Mouse (Mus musculus) urinary bladder, adult 2 months (tissue): ENCODE results near the gene Pofut2. TPM values are rescaled to one million over a fixed set of nuclear protein-coding genes. Genes with fewer than 3 reads are reported as not detected.
A peak's percentile ranks its signal among the peaks of the same experiment; 100 is the strongest.

ENCODE experiments used
- DNase-seq: peaks from one replicate; pipeline ENCODE4 v3.0.0; 2022; ENCODE audit warnings: low spot score
- polyA plus RNA-seq: library from polyadenylated mRNA; depleted of rRNA; stranded (reverse); fragments of >200 nt; gene quantifications from 2 replicates; pipeline ENCODE4 v1.2.3, GENCODE M21; 2012; rRNA removed

The Pofut2 gene
- 70.0 and 73.7 TPM in 2 replicates for polyA plus RNA-seq

DNA sequence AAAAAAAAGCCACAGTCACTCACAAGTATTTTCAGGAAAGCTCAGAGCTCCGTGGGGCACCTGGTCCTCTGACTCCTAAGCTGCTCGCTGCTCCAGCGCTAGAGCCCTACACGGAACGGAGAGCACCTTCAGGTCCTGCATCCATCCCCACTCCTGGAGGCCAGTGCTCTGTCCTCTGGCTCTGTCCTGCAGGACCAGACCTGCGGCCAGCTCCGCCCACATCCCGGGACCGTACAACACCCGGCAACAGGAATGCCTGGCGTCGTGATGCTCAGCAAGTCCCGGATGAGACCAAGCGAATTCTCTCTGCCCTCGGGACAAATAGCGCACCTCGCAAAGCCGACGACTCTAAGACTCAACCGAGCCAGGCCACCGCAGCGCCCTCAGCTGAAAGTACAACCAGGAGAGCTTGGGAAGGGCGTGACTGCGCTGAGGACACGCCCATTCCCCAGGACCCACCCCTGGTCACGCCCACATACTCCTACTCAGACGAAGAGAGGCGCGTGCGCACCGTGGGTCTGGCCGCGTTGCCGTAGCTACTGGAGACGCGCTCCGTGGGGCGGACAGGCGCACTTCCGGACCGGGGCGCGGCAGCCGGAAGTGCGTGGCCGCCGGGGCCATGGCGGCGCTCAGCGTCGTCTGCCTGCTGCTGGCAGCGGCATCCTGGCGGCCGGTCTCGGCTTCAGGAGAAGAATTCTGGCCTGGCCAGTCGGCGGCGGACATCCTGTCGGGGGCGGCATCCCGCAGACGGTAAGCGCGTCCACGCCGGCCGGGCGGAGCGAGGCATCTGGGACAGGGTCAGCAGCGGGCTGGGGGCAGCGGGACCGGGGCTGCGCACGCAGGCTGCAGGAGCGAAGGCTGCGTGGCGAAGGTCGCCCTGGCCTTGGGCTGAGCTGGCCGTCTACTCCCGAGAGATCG lies at the start of gene Pofut2:
Gene Pofut2 (plus strand): TSS at position 515 of the 918 bp plus-strand sequence.
- peak; percentile 85 for DNase-seq

DNA sequence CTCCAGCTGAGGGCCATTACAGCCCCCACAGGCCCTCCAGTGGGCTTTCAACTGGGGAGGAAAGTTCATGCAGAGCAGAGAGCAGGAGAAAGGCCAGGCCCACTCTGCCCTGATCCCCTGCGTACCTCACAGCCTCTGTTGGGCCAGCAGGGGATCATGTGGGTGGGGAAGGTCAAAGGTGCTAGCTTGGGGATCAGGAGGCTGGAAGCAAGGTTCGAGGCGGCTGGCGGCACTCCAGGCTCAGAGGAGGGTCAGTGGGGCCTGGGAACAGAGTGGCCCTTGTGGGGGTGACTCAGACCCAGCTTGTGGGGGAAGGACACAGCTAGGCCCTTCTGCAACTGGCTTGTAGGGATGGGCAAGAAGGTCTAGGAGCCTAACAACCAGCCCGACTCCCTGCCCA lies 49.8 kb upstream of the Pofut2 start:
- no peak for DNase-seq

DNA sequence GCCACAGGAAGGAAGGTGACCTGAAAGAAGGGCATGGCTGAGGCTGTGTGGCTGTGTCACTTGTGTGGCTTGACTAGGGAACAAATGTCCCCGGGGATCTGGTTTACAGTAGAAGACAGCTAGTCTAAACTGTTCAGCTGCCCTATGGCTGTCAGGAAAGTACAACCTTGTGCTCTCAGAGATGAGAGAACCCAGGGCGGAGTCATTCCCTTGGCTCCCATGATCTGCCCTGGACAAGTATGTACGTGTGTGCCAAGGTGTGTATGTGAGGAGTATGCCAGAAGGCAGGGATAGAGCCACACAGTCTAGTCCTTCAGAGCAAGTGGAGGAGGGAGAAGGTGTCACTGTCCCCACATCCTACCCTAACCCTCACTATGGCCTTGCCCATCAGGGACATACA lies 48.4 kb upstream of the Pofut2 start:
- DNase-seq, result no peak

DNA sequence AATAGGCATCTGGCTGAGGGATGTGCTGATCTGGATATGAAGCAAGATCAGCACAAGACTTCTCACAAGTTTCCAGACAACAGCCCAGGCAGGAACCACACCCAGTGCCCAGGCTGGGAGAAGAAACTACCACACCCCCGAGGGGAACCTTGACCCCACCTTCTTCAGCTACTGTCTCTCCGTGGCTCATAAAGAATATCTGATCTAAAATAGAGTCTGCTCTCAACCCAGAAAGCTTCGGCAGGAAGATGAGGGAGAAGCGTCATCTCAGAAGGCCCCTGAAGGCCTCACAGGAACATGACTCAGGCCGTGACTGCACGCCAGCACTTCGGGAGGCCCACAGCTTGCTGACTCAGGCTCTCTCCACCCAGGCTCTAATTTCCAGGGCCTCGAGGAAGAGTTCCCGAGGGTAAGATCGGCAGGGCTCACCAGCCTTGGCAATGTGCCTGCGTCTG lies 47.9 kb upstream of the Pofut2 start:
- DNase-seq, result no peak

DNA sequence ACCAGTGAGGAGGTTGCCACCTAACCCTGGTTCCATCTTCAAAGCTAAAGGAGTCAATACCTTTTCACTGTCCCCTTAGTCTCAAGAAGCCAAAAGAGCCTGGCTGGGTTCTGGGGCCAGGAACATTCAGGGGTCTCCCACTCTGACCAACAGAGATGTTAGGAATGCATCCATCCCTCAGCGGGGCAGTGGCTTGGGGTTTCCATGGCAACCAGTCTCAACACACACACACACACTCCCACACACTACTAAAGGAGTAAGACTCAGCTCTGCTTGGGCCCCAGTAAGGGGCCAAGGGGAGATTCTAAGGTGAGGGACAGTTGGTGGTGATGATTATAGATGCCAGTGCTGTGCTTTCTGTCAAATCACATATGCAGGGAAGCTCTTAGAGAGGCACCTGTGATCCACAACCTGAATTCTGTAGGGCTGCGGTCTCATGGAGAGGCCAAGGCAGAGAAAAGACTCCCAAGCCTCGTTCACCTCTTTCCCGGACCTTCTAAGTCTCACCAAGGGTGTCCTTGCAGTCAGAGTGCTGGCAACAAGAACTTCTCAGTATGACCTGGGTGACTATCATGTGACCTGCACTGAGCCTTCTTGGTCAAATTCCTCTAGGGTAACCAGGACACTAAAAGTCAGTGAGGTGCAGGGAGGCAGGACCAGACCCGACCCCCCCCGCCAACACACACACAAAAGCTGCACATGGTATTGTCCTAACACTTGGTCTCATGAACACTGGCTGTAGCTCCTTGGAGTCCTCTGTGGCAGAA lies 46.5 kb upstream of the Pofut2 start:
- no peak for DNase-seq

DNA sequence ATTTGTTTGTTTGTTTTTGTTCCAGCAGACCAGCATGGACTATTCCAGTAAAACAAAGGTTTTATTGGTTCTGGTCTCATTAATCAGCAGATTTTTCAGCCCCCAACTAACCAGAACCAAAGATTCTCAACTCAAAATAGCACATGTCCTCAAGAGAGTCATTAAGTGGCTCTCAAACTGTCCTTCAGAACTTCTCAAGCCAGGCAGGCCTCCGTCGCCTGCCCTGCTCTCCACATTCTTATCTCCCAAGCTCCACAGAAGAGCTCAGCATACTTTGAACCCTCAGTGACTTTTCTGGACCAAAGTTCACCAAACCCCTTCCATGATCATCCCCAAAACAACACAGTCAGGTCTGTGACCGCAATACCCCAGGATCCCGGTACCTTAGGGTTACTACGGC lies 45.5 kb upstream of the Pofut2 start:
- no peak for DNase-seq

DNA sequence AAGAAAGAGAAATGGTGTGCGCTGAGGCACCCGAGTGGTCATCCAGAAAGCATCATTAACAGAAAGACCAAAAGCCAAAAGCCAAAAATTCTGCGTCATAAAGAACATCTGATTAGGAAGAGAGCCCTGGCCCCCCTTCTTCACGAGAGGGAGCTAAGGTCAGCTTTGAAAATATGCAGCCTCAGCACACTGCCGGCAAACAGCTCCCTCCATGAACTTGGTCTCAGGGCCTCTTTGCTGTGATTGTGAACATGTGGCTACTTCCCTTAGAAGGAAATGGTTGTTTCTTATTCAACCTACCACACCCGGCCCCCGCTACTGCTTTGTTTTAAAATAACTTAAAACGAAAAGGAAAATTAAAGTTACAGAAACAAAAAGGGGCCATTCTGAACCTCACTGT lies 44.4 kb upstream of the Pofut2 start:
- no peak for DNase-seq

DNA sequence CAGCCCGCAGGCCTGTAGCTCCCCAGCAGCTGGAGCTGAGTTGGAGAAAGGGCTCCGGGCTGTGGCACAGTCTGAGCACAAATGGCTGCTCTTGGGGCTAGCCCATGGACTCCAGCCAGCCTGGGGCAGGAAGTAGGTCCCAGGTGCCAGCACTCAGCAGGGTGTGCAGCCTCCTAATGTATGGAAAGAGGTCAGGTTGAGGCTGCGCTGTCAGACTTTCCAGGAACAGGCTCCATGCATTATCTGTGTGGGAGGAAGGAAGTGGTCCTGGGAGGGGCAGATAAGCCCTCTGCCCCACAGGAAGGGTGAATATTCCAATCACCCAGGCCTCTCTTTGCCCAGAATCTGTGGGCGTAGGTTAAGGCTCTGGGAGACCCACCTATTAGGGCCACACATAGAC lies 43.4 kb upstream of the Pofut2 start:
- DNase-seq, result no peak

DNA sequence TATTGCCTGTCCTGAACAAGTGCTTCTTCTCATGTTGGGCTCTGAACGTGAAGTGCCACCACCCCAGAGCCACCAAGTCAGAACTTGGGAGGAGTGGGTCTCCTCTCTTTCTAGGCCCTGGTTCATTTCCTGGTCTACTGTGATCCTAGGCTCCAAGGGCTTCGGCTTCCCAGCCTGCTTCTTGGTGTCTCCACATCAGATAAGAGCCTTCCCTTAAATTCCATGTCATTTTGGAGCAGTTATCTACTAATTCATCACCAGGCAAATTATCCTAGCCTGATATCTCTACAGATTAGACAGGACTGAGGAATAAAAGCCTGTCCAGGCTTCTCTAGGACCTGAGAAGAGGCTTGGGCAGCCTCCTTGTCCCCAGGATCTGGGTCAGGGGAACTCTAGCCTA lies 42.7 kb upstream of the Pofut2 start:
- no peak for DNase-seq

DNA sequence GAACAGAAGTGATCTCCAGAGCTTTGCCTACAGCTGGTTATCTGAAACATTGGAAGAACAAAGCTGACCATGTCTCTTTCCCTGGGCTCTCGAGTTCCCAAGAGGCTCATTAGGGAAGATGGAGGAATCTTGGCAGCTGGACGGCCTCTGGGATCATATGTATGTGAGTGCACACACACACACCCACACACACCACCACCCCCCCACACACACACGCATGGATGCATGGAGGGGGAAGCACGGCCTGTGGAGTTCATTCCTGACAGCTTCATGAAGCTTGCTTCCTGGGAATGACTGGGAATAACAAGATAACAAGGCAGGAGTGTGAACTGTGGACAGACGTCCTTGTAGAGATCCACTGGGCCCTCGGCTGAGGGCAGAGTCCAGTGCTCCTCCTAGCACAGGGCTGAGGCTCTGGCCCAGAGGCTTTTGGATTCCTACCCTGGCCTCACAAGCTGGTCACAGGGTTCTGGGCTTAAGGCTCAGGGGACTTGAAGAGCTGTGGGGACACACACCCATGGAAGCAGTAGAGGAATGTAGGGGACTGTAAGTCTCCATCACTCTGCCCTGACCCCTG lies 41.8 kb upstream of the Pofut2 start:
- no peak for DNase-seq

DNA sequence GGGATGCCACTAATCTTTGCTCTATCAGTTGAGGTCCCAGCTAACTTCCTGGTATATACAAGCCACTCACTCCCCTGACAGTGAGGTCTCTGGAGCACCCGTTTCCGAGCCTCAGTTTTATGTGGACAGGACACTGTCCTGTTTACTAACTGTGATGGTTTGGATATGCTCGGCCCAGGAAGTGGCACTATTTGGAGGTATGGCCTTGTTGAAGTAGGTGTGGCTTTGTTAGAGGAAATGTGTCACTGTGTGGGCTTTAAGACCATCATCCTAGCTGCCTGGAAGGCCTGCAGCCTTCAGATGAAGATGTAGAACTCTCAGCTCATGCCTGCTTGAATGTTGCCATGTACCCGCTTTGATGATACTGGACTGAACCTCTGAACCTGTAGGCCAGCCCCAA lies 41.0 kb upstream of the Pofut2 start:
- no peak for DNase-seq

DNA sequence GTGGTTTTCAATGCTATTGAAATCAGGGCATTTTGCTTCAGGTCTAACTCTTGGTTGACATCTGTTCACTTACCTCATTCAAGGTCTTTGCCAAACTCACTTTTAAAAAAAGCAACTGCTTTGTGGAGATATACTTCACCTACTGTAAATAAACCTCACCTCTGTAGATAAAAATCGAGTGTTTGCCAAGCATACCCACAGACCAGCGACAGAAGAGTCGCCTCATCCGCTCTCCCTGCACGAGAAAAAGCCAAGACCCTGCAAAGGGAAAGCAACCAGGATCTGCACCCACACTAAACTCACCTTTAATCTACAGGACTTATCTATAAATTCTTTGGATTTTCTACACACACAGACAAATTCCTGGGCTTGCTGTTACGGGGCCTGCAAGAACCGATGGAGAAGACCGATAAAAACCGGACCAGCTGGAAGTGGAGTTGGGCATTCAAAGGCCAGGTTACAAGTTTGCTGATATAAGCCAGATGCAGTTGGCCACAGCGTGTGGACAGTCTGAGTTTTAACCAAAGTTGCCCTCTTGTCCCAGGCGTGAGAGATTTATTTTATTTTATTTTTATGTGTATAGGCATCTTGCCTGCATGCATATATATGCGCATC lies 39.5 kb upstream of the Pofut2 start:
- DNase-seq, result no peak

DNA sequence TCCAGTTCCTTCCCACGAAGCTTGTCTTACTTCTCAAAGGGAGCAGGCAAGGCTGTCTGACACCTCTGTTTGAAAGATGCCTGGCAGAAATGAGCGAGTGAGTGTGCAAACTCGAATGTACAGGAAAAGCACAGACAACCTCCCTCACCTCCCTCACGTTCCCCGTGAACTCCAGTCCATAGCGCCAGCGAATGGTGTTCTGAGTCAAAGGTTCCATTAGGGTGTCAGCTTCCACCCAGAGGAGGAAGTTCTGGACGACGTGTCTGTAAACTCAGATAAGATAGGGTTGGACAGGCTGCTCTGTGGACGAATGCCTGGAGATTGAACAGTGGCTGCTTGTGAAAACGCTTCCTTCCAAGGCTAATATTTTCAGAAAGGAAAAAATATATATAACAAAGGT lies 37.9 kb upstream of the Pofut2 start:
- DNase-seq, result no peak

DNA sequence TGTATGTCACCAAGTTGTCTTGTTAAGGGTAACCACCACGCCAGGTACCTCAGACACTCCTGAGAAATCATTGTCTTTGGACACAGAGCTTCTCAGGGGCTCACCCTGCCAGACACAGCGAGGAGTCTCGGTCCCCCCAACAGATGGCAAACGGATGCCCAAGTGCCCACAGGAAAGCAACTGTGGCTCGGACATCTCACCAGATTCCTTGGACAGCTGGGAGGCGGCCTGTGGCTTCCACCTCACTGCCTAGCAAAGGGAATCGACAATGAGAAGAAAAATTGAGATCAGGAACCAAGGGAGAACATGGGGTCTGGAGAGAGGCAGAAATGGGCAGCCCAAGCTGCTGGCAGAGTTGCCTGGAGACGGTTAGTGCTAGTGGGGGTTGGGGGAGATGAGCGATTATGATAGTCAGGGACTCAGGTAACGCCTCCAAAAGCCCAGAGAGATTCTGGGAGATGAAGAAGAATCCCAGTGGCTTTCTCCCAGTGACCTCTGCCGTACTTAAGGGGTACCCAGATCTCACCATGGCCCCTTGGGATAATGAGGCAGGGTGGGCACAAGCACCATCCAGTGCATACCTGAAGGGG lies 36.0 kb upstream of the Pofut2 start:
- DNase-seq, result no peak

DNA sequence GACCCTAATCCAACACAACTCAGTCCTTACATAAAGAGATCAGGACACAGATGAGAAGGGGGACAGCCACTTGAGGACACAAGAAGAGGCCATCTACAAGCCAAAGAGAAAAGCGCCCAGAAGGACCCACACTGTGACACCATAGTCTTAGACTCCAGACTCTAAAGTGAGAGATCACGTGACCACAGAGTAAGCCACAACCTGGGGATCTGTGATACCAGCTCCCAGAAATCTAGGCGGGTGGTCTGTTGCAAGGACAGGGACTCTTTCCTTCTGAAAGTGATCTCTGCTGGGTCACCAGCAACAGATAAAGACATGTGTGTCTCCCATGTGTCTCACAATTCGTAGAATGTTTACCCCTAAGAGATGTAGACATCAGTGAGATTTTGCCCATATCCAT lies 34.6 kb upstream of the Pofut2 start:
- DNase-seq, result no peak

DNA sequence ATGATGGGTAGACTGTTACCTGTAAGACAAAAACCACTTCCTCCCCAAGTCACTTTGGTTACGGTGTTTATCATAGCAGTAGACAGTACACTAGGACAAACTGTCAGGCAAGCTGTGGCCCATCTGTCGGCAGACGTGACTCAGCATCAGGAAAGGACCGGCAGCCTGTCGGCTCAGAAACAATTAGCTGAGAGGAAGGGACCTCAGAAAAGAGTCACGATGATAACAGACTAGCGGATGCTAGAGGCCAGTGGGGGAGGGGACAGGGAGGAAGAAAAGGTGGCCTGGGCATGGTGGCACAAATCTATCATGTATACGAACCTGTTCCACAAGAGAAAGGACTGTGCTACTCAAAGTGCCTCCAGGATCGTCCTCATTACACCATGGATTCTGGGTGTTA lies 33.6 kb upstream of the Pofut2 start:
- no peak for DNase-seq

DNA sequence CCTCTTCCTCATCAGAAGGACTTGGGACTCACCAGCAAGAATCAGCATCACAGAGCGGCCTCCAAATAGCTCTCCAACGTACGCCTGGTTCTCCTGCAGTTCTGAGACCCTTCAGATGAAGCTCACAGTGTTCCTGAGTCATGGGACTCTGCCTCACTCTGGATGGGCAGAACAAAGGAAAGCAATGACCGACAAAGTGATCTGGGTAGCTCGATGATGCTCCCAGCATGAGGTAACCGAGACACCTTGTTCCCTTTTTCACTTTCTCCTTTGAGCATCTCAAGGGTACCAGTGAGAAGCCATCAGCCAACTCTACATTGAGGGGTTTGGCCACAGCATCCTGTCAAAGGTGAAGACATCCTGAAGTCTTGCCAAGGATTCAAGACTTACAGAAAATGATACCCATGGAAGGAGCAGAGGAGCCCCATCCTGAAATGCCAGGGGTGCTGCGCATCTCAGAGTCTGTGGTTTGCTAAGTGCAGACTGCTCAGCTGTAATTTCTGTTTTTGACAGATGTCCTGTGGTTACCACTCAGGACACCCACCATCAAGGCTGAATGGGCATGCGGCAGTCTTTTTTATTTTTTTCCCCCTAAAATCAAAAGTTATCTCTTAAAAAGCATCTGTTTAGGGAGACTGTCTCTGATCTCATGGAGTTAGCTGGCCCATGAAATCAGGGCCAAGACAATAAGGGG lies 32.9 kb upstream of the Pofut2 start:
- DNase-seq, result no peak

DNA sequence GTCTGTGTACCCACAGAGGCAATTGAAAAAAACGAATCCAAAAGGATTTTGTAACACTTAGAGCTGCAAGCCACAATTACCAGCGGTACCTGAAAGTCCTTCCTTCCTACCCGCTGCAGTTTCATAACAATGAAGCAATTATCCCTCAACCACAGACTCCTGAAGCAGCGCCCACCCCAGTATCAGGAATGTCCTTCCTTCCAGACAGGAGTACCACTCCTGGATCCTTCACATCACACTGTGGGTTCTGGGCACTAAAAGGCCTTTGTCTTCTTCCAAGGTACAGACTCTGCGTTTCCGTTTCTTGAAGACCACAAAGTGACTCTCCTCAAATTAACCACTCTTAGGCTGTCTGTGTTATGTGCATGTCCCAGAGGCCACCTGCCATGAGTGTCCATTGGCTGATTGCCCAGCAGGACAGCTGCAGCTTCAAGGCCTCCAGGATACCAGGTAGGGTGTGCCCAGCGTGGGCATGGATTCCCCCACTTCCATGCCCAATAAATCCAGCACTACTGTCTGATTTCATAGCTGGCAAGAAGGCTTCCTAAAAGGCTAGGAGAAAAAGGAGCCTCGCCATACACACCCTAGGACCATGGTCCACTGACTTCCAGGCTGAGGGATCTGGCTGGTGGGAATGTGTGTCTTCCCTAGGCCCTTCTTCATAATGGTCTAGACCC lies 32.2 kb upstream of the Pofut2 start:
- DNase-seq, result no peak

DNA sequence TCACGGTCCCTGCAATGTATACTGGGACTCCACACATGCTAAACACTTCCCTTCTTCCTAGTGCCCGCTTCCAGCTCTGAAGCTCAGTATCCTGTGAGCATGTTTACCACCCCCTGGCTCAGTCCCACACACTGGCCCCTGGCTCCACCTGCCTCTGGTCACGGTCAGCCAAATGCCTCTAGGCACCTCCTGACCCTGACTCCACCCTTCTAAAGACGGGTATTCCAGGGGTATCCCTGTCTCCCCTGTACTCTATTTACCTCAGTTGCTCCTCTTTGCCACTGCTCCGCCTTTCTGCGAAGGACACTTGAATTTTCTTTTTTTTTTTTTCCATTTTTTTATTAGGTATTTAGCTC lies 31.7 kb upstream of the Pofut2 start:
- DNase-seq, result no peak
